8 mouse cellular contexts compared by ENCODE assay signal in the genomic region with DNA sequence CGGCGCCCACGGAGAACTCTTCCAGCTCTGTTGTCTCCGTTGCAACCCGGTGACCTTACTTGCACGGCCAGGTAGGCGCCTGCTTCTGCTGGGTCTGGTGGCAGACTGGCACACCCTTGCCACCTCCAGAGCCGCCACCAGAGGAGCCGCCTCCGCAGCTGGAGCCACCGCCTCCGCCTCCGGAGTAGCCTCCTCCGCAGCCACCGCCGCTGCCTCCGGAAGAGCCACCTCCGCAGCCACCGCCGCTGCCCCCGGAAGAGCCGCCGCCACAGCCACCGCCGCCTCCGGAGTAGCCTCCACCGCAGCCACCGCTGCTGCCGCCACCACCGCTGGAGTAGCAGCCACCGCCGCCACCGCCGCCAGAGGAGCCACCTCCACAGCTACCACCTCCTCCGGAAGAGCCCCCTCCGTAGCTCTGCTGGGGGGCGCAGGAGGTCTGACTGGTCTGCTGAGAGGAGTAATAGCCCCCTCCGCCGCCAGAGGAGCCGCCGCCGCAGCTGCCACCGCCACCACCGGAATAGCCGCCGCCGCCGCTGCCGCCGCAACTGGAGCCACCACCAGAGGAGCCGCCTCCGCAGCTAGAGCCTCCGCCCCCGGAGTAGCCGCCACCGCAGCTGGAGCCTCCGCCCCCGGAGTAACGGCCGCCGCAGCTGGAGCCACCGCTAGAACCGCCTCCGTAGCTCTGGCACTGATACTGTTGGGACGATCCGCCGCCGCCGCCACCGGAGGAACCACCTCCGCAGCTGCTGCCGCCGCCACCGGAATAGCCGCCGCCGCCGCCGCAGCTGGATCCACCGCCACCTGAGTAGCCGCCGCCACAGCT. TPM values are rescaled to one million over a fixed set of nuclear protein-coding genes. Genes with fewer than 3 reads are reported as not detected.
A peak's percentile ranks its signal among the peaks of the same experiment; 100 is the strongest.
DNase-seq lines count a peak whose midpoint lies in the region; ATAC-seq and TF ChIP-seq lines count a peak whose summit lies in the region.

No protein-coding gene starts in this region.

- H3K27ac ChIP-seq in hindbrain, postnatal 0 days, result peak overlapping the region; percentile 94

- peak; percentile 49 for DNase-seq in R1 (ENCODE audit: low read depth, low spot score)
- peak; percentile 4 to 5 for DNase-seq in cerebellum, postnatal 36 days
- peak; percentile 68 for DNase-seq in gastrocnemius, postnatal 10 days
- DNase-seq in hindbrain, postnatal 0 days (ENCODE audit: low spot score), result peak; percentile 79
- peak; percentile 53 for DNase-seq in left cerebral cortex, adult 8-10 months (ENCODE audit: low spot score in 2 of 2)
- DNase-seq in lung, postnatal 4 days, result peak; percentile 65 to 75
- DNase-seq in spleen, adult 12 weeks (ENCODE audit: low spot score), result peak; percentile 1

- H3K4me2 ChIP-seq in hindbrain, postnatal 0 days (ENCODE audit: low read depth, low read length), result peak overlapping the region; percentile 84

- no peaks in the 10 kb centered on the region for H3K9me3 ChIP-seq in hindbrain, postnatal 0 days (ENCODE audit: low read length)

- peak; percentile 89 for ATAC-seq in hindbrain, postnatal 0 days
- no peak for ATAC-seq in activated CD4-positive, CD25-positive, alpha-beta regulatory T cell, adult 4 months

- H3K36me3 ChIP-seq in hindbrain, postnatal 0 days (ENCODE audit: insufficient read depth, low read length), result no peaks in the 10 kb centered on the region

- H3K4me3 ChIP-seq in hindbrain, postnatal 0 days (ENCODE audit: low read length), result peak overlapping the region; percentile 75

- 2% methylated on average over 76 of the region's 82 CpGs for WGBS in hindbrain, postnatal 0 days

- H3K4me1 ChIP-seq in hindbrain, postnatal 0 days (ENCODE audit: insufficient read depth, low read length), result no peaks in the 10 kb centered on the region

- H3K9ac ChIP-seq in hindbrain, postnatal 0 days (replicated peaks; ENCODE audit: low read length), result peak overlapping the region; percentile 84

- H3K27me3 ChIP-seq in hindbrain, postnatal 0 days (ENCODE audit: insufficient read depth, low read length), result no peaks in the 10 kb centered on the region

- peak; percentile 43; the same call in 1 of the 2 replicates for TF ChIP-seq CTCF in hindbrain, postnatal 0 days (IDR thresholded peaks at IDR 0.05; ENCODE audit: low read depth)

RNA-seq across cellular contexts. Expression of gene Lor, which starts 2.3 kb away (rescaled TPM):
- total RNA-seq in gastrocnemius, postnatal 10 days (2021), result not detected
- 0.68 and 2.2 TPM in 2 replicates for total RNA-seq in hindbrain, postnatal 0 days (2014; rRNA removed)
- 10.3 and 12.1 TPM in 2 replicates for polyA plus RNA-seq in hindbrain, postnatal 0 days (2015; fragmentation: Nextera tagmentation; extraction: Ambion mirVana)
- total RNA-seq in left cerebral cortex, adult 8-10 months (2022), result 1 to 10 TPM; 1.9 to 3.2 (median 2.4) TPM
- not detected for polyA plus RNA-seq in activated CD4-positive, CD25-positive, alpha-beta regulatory T cell, adult 4 months (2017; shearing (Covaris generic))

RNA-seq across cellular contexts. Expression of gene Prr9, which starts 43.1 kb away (rescaled TPM):
- total RNA-seq in gastrocnemius, postnatal 10 days (2021), result under 1 TPM in 1 of 2 experiments, not detected in 1; 0.23 TPM
- total RNA-seq in hindbrain, postnatal 0 days (2014; rRNA removed), result 0.21 TPM in 1 of 2 replicates, not detected in the other
- polyA plus RNA-seq in hindbrain, postnatal 0 days (2015; fragmentation: Nextera tagmentation; extraction: Ambion mirVana), result not detected in 2 replicates
- not detected for total RNA-seq in left cerebral cortex, adult 8-10 months (2022)
- polyA plus RNA-seq in activated CD4-positive, CD25-positive, alpha-beta regulatory T cell, adult 4 months (2017; shearing (Covaris generic)), result under 1 TPM in 1 of 2 experiments, not detected in 1; 0.42 TPM

Comparison
In these comparisons a context has a peak if more than half of its experiments do, and no peak if none do; other contexts are left out.
1. DNase-seq: peak in every context shown above with its lines; median percentile 79 in hindbrain, postnatal 0 days; 70 in lung, postnatal 4 days; 68 in gastrocnemius, postnatal 10 days; 53 in left cerebral cortex, adult 8-10 months; 49 in R1; 4 in cerebellum, postnatal 36 days; 1 in spleen, adult 12 weeks.